ENCODE assay signal across 21 mouse cellular contexts in genomic region chr12:112584954-112585353, GRCm38 (mm10).
"Had no signal": no experiment of that assay in that cellular context is flagged by ENCODE, and none has a peak within 500 bp of the region (broad histone marks: within the 10 kb centered on the region; RNA-seq: fewer than 3 reads in every experiment).

No protein-coding gene starts in this region.

- H3K9me3 ChIP-seq: limb, embryonic 12.5 days; liver, embryonic 15.5 days; midbrain, embryonic 15.5 days; neural tube, embryonic 13.5 days had no signal

- H3K36me3 ChIP-seq: limb, embryonic 12.5 days; liver, embryonic 15.5 days; midbrain, embryonic 15.5 days; neural tube, embryonic 13.5 days had no signal

- H3K9ac ChIP-seq: limb, embryonic 12.5 days; liver, embryonic 15.5 days; midbrain, embryonic 15.5 days had no signal

- DNase-seq: kidney, adult 2 months; kidney, postnatal 25 days; layer of hippocampus, adult 9-11 months; liver; lung, adult 2 months; lung, postnatal 14 days; lung, postnatal 4 days; retina, postnatal 1 day; thymus, adult 2 months; thymus, postnatal 14 days; thymus, postnatal 4 days had no signal

- H3K4me2 ChIP-seq: limb, embryonic 12.5 days; liver, embryonic 15.5 days; midbrain, embryonic 11.5 days; midbrain, embryonic 15.5 days; neural tube, embryonic 13.5 days had no signal

- H3K4me3 ChIP-seq: limb, embryonic 12.5 days; liver, embryonic 15.5 days; midbrain, embryonic 15.5 days; myocyte; neural tube, embryonic 13.5 days had no signal

- H3K27ac ChIP-seq: hindbrain, postnatal 0 days; kidney, postnatal 0 days; midbrain, embryonic 15.5 days; neural tube, embryonic 13.5 days; stomach, postnatal 0 days had no signal

- ATAC-seq: hindbrain, postnatal 0 days; inflammation-experienced regulatory T-cells, adult 6 months; midbrain, embryonic 15.5 days had no signal
